Mouse (Mus musculus) heart, adult 8-10 months (tissue): Measurements from ENCODE around the gene Serpinb9c. TPM values are rescaled to one million over a fixed set of nuclear protein-coding genes. Genes with fewer than 3 reads are reported as not detected.
"Not testable (repeated sequence)": the region's sequence is repeated elsewhere in the genome, so short reads cannot be mapped to it uniquely, and the experiment has no call there.

Experiments
- DNase-seq: peaks from one replicate; pipeline ENCODE4 v3.0.0; 2022; ENCODE audit warnings: low spot score
- total RNA-seq, 4 experiments: library from RNA; stranded (reverse); gene quantifications; 2 replicates each; pipeline ENCODE4 v1.2.4; 2022

Serpinb9c gene
- not detected for total RNA-seq

GRCm38 (mm10) chr13:33159642-33160041 is at the start of gene Serpinb9c:
Gene Serpinb9c, minus strand, starts transcription at chr13:33159742.
- DNase-seq = no peak

- DNase-seq = no peak
Measured at GRCm38 (mm10) chr13:33199740-33200139, 40.2 kb upstream of the Serpinb9c start.

- DNase-seq = no peak
Measured at GRCm38 (mm10) chr13:33192659-33193058, 33.1 kb upstream of the Serpinb9c start, which contains the start of gene Serpinb9d. Gene Serpinb9d, plus strand, starts transcription at chr13:33192959.

- not testable (repeated sequence) for DNase-seq
Measured at GRCm38 (mm10) chr13:33190486-33190885, 30.9 kb upstream of the Serpinb9c start.

GRCm38 (mm10) chr13:33141435-33141834 is 18.1 kb downstream of the Serpinb9c start:
- no peak for DNase-seq

- DNase-seq = no peak
Measured at GRCm38 (mm10) chr13:33137717-33138116, 21.8 kb downstream of the Serpinb9c start.

GRCm38 (mm10) chr13:33113054-33113453 is 46.5 kb downstream of the Serpinb9c start:
- DNase-seq = no peak

- DNase-seq = no peak
Measured at GRCm38 (mm10) chr13:33105626-33106025, 53.9 kb downstream of the Serpinb9c start.

Other genes with a start within 250 kb of the Serpinb9c start
- 10 to 100 TPM; 38.5 to 44.4 (median 41.6) TPM for gene Serpinb6b, start 194.5 kb downstream of the Serpinb9c start, total RNA-seq
- 10 to 100 TPM in 1 of 4 experiments, 1 to 10 TPM in 3; 7.9 to 10.7 (median 9.6) TPM for gene Serpinb9, start 156.5 kb downstream of the Serpinb9c start, total RNA-seq
- gene Serpinb9b, start 132.3 kb downstream of the Serpinb9c start, total RNA-seq = under 1 TPM in 3 of 4 experiments, not detected in 1; 0.16 to 0.22 (median 0.17) TPM
- not detected for gene Serpinb1b, start 81.2 kb downstream of the Serpinb9c start, total RNA-seq
- gene Serpinb9d, start 33.2 kb upstream of the Serpinb9c start, total RNA-seq = not detected
- not detected for gene Serpinb9e, start 89.9 kb upstream of the Serpinb9c start, total RNA-seq
- not detected for gene Serpinb9f, start 164.3 kb upstream of the Serpinb9c start, total RNA-seq
- not detected for gene Gm11397, start 236.0 kb upstream of the Serpinb9c start, total RNA-seq